Mouse (Mus musculus) brain, embryonic 14.5 days (tissue): ENCODE data around the gene Lrba.

ENCODE experiments used
- CTCF ChIP-seq: fragments of 200-500 bp; IDR thresholded peaks from 2 replicates; pipeline ENCODE4 v1.5.1; 2012; ENCODE audit warnings: inconsistent platforms, mild to moderate bottlenecking, moderate library complexity, borderline replicate concordance; ENCODE audit not compliant: insufficient read depth, insufficient read length; ENCODE audit errors: extremely low read depth
- POLR2A ChIP-seq: fragments of 200-500 bp; IDR thresholded peaks from 2 replicates; pipeline ENCODE4 v1.6.1; 2012; ENCODE audit warnings: mild to moderate bottlenecking, inconsistent platforms, borderline replicate concordance; ENCODE audit not compliant: poor library complexity, insufficient read depth, insufficient read length, severe bottlenecking; ENCODE audit errors: extremely low read depth

DNA sequence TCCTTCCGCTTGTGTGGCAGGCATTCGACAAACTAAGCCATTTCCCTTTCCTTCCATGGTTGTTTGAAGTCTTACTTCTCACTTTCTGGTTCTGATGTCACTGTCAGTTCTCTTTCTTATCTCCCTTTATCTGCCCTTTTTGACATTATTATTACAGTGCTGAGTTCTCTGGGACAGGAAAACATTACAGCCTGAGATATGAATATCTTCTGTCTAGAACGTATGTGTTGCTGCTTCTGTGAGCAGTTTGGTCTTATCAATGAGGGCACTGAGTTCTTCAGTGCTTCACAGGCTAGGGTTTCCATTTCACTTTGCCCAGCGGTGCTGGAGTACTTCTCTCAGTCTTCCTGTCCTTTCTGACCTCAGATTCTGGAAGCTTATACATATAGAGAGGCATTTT, 404.9 kb downstream of the Lrba start:
- TF ChIP-seq CTCF (no peak), POLR2A (no peak)
